Mouse (Mus musculus) spleen, adult 2 months (tissue): ENCODE measurements around the gene Sh3bp5. TPM values are rescaled to one million over a fixed set of nuclear protein-coding genes. Genes with fewer than 3 reads are reported as not detected.

Experiments
- DNase-seq, 2 experiments: peaks; one replicate each; pipeline versions ENCODE4 v3.0.0 to v3.0.0-alpha.2; 2012 to 2021; ENCODE audit warnings: low spot score in 2 of 2, low read depth in 1 of 2
- H3K27ac ChIP-seq: fragments of 200-500 bp; 2 replicates; pipeline ENCODE4 v1.5.1; 2012; ENCODE audit warnings: low read length, inconsistent platforms; ENCODE audit not compliant: insufficient read depth
- H3K27me3 ChIP-seq: fragments of 200-500 bp; 2 replicates; pipeline ENCODE4 v1.6.1; 2012; ENCODE audit warnings: mild to moderate bottlenecking, moderate library complexity, low read length, inconsistent platforms; ENCODE audit not compliant: control insufficient read depth, insufficient read depth
- H3K36me3 ChIP-seq: fragments of 200-500 bp; 2 replicates; pipeline ENCODE4 v1.6.1; 2012; ENCODE audit warnings: mild to moderate bottlenecking, low read length, inconsistent platforms; ENCODE audit not compliant: control insufficient read depth, insufficient read depth
- H3K4me1 ChIP-seq: fragments of 200-500 bp; 2 replicates; pipeline ENCODE4 v1.6.1; 2011; ENCODE audit warnings: inconsistent platforms; ENCODE audit not compliant: control insufficient read depth, insufficient read depth, insufficient read length
- H3K4me3 ChIP-seq: fragments of 200-500 bp; 2 replicates; pipeline ENCODE4 v1.5.1; 2011; ENCODE audit warnings: mild to moderate bottlenecking, inconsistent platforms; ENCODE audit not compliant: insufficient read depth, insufficient read length; ENCODE audit errors: extremely low read depth
- CTCF ChIP-seq: fragments of 200-500 bp; IDR thresholded peaks from 2 replicates; pipeline ENCODE4 v1.5.1; 2011; ENCODE audit warnings: mild to moderate bottlenecking, inconsistent platforms; ENCODE audit not compliant: insufficient read depth, insufficient read length, insufficient replicate concordance; ENCODE audit errors: extremely low read depth
- POLR2A ChIP-seq: fragments of 200-500 bp; IDR thresholded peaks from 2 replicates; pipeline ENCODE4 v1.6.1; 2011; ENCODE audit warnings: low read depth, low read length, inconsistent platforms
- WGBS: fragments of 180-500 bp; shearing (Covaris S2); methylation state at CpG from one replicate; pipeline ENCODE4 v1.1.7; 2018; 5-methylcytosine and 5-hydroxymethylcytosine counted together
- polyA plus RNA-seq: library from polyadenylated mRNA; depleted of rRNA; stranded (reverse); fragments of >200 nt; gene quantifications from 2 replicates; pipeline ENCODE4 v1.2.3, GENCODE M21; 2012

The Sh3bp5 gene
- polyA plus RNA-seq, 1 experiment = 36.0 TPM

DNA sequence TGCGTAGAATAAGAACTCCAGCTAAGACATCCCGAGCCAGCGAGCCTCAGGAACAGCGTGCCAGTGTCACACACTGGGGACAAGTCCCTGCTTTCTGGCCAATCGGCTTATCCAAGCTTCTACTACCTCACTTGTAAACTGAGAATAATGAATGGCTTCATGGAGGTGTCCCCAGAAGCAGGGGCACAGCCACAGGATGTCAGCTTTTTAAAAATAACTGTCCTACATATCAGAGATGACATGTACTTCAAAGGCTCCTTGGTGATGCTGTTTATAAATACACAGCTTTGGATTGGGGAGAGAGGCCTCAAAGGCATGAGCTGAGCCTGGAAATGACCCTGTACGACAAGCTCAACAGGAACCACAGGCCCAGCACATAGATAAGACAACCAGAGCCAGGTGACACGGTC is 20.9 kb downstream of the Sh3bp5 start:
- H3K4me1 ChIP-seq = peaks cover 77% of the 10 kb centered on the region
- H3K27ac ChIP-seq = peak overlapping the region; percentile 93
- H3K4me3 ChIP-seq = no peak overlapping the region
- peaks cover 14% of the 10 kb centered on the region for H3K36me3 ChIP-seq
- H3K27me3 ChIP-seq = no peaks in the 10 kb centered on the region
- TF ChIP-seq CTCF = no peak
- 65% methylated on average over 7 of the region's 7 CpGs for WGBS
- no peak for DNase-seq

GRCm38 (mm10) chr14:31414235-31414966 is 21.5 kb downstream of the Sh3bp5 start:
- H3K4me3 ChIP-seq = no peak overlapping the region
- 44% methylated on average over 10 of the region's 10 CpGs for WGBS
- no peak for DNase-seq
- peaks cover 77% of the 10 kb centered on the region for H3K4me1 ChIP-seq
- no peak for TF ChIP-seq POLR2A
- TF ChIP-seq CTCF = no peak
- H3K27ac ChIP-seq = peak overlapping the region; percentile 93
- peaks cover 15% of the 10 kb centered on the region for H3K36me3 ChIP-seq
- H3K27me3 ChIP-seq = no peaks in the 10 kb centered on the region

DNA sequence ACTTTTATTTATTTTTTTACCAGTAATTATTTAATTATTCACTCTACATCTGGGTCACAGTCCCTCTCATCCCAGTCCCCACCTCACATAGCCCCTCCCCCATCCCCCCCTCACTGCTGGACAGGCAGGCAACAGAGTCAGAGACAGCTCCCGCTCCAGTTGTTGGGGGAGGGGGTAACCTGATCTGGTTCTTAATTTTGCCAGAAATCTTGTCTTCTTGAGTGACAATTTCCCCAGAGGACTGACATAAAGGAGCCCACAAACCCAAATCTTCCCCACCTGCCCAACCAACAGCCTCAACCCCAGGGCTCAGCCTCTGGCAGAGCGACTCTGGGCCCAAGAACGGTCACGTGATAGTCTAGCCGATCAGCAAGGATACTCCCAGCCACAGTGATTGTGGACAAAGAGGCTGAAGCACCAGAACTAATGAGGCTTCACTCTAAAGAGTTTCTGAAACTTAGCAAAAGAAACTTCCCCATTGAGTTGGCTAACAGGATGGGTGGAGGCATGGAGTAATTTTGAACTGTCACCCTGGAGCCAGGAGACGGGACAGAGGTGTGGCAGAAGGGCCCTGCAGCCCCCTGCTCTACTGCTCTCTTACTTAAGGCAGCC is 22.3 kb downstream of the Sh3bp5 start:
- TF ChIP-seq POLR2A = no peak
- no peak for TF ChIP-seq CTCF

DNA sequence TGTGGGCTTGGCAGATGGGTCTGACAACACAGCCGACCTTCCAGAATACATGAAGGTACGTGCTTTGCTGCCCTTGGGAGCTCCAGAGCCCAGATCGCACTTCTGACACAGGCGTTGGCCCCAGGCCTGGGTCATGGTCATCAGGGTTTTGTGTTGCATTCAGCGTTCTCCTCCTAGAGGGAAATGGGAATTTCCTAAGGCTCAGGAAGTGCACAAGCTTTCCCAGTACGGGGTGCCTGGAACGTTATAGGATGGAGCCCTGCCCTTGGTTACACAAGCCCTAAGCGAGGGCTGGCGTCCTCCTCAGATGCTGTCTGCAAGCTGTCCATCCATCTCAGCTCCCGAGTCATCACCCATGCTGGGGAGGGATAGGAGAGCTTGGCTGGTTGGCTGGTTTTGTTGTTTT is 23.2 kb downstream of the Sh3bp5 start:
- no peak overlapping the region for H3K4me3 ChIP-seq
- no peaks in the 10 kb centered on the region for H3K27me3 ChIP-seq
- DNase-seq = no peak
- peaks cover 14% of the 10 kb centered on the region for H3K36me3 ChIP-seq
- H3K27ac ChIP-seq = peak overlapping the region; percentile 80
- peaks cover 86% of the 10 kb centered on the region; the same call in 1 of the 2 replicates for H3K4me1 ChIP-seq
- WGBS = 77% methylated on average over 10 of the region's 10 CpGs
- TF ChIP-seq CTCF = no peak
- TF ChIP-seq POLR2A = no peak

More for the DNA sequence above, 22.3 kb downstream of the Sh3bp5 start:
- DNase-seq = no peak
- no peaks in the 10 kb centered on the region for H3K27me3 ChIP-seq
- peaks cover 17% of the 10 kb centered on the region for H3K36me3 ChIP-seq
- no peak overlapping the region for H3K4me3 ChIP-seq
- whole genome bisulfite sequencing = 19% methylated on average over 6 of the region's 6 CpGs
- H3K4me1 ChIP-seq = peaks cover 79% of the 10 kb centered on the region; the same call in 1 of the 2 replicates
- H3K27ac ChIP-seq = peak overlapping the region; percentile 93

DNA sequence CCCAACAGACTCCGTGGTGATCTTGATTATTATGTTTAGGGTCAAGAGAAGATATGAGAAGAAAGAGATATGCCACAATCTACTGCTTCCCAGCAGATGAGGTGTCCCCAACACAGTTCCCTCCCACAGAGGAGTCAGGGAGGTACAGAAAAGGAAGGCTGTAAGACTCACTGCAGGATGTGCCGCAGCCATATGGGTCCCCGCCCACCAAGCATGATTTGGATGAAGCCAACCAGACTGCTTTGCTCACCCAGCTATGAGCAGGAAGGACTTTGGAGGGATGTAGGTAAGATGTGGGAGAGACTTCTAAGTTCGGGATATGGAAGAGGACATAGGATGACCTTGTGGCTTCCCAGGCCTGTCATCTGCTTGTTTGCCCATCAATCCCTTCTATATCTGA is 25.1 kb downstream of the Sh3bp5 start:
- TF ChIP-seq POLR2A = no peak
- TF ChIP-seq CTCF = no peak
- WGBS = 55% methylated on average over 4 of the region's 4 CpGs
- H3K27ac ChIP-seq = peak overlapping the region; percentile 79
- H3K4me1 ChIP-seq = peaks cover 79% of the 10 kb centered on the region; the same call in 1 of the 2 replicates
- no peaks in the 10 kb centered on the region for H3K27me3 ChIP-seq
- DNase-seq = no peak
- peaks cover 16% of the 10 kb centered on the region for H3K36me3 ChIP-seq
- H3K4me3 ChIP-seq = no peak overlapping the region

- Histone ChIP-seq H3K27ac (peak overlapping the region; percentile 79), H3K36me3 (peaks cover 18% of the 10 kb centered on the region), H3K27me3 (no peaks in the 10 kb centered on the region), H3K4me3 (no peak overlapping the region), H3K4me1 (peaks cover 74% of the 10 kb centered on the region; the same call in 1 of the 2 replicates)
- 59% methylated on average over 9 of the region's 9 CpGs for WGBS
- peak in 1 of 2 experiments; percentile 69 for DNase-seq
- no peak for TF ChIP-seq CTCF
- TF ChIP-seq POLR2A = no peak
Measured at GRCm38 (mm10) chr14:31410123-31410724, 25.7 kb downstream of the Sh3bp5 start.
